Mouse (Mus musculus) thymus, postnatal 0 days (tissue): ENCODE measurements around the gene Renbp. TPM values are rescaled to one million over a fixed set of nuclear protein-coding genes. Genes with fewer than 3 reads are reported as not detected.

Experiments
- DNase-seq: peaks from one replicate; pipeline ENCODE4 v3.0.0-alpha.2; 2015; ENCODE audit warnings: low spot score
- polyA plus RNA-seq: library from polyadenylated mRNA; unstranded; fragments of >200 nt; fragmentation: Nextera tagmentation; extraction: Ambion mirVana; gene quantifications from 2 replicates; pipeline ENCODE4 v1.2.1, GENCODE M21; 2015

Renbp gene
- 43.5 and 43.7 TPM in 2 replicates for polyA plus RNA-seq

- DNase-seq = peak; percentile 51
Observed at GRCm38 (mm10) chrX:73930402-73931062, at the start of gene Renbp. Renbp (minus strand) TSS chrX:73930850.

DNA sequence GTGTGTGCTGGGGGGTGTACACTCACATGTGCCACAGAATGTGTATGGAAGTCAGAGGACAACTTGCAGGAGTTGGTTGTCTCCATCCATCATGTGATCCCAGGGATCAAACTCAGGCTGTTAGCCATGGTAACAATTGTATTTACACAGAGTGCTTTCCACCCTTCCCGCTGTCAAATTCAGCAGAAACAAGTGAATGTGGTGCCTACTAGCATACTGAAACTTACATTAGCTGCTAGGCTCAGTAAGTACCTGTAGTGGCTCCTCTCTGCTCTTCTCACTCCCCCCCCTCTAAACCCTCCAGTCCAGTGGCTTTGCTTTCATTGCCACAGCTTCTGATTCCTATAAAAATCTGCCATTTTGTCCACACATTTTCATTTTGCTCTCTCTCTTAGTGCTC, 47.1 kb upstream of the Renbp start:
- DNase-seq = no peak

DNA sequence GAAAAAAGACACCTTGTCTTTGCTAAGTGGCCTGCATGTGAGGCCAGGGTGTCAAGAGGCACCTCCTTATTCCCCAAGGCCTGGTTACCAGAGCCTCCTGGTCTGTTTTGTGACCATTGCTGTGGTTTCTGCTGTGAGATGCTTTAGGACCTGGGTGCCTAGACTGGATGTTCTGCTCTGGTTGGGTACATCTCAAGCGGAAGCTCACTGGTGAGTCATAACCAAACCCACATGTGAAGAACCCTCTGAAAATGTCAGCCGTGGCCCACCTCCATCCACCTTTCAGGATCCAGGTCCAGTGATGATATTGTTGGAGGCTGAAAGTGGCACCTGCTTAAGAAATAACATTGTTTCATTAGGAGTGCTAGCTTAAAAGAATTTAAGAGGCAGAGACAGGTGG, 45.6 kb upstream of the Renbp start:
- DNase-seq = no peak

- DNase-seq = no peak
Observed at GRCm38 (mm10) chrX:73972774-73973173, 42.1 kb upstream of the Renbp start.

GRCm38 (mm10) chrX:73970781-73971180, 40.1 kb upstream of the Renbp start:
- DNase-seq = no peak

DNA sequence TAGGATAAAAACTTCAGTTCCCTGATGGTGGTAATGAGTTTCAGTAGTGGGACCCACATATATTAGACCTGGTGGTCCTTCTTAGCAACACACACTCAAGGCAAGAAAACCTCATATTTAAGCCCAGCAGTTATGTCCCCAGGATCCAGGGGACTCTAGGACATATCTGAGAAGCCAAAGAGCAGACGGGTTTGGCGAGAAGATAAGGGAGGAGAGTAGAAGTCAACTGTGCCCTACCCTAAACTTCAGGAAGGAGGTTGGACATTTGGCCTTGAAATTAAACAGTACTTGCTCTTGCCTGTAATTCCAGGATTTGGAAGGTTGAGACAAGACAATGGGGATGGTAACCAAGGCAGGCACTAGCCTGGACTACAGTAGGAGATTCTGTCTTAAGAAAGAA, 39.1 kb upstream of the Renbp start:
- no peak for DNase-seq

DNA sequence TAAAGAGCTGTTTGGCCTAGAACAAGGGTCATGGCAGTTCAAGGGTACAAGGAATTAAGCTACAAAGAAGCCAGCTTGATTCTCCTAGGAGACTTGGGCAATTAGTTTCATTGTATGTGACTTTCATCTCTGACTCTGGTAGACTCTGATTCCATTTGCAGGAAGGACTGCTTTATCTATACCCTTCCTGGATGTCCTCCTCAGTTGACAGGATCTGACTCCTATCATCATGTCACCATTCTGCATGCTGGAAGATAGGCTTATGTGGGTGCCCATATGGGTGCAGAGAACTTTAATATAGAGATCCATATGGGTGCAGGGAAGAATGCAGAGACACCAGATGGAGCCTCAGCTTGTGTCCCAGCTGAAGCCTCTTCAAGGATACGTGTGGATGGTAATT, 38.5 kb upstream of the Renbp start:
- DNase-seq = no peak

GRCm38 (mm10) chrX:73967177-73968075, 36.8 kb upstream of the Renbp start:
- DNase-seq = peak; percentile 90

- DNase-seq = peak; percentile 86
Observed at GRCm38 (mm10) chrX:73966248-73967176, 35.9 kb upstream of the Renbp start, which contains the start of gene Hcfc1. Hcfc1 (minus strand) TSS chrX:73966357.

DNA sequence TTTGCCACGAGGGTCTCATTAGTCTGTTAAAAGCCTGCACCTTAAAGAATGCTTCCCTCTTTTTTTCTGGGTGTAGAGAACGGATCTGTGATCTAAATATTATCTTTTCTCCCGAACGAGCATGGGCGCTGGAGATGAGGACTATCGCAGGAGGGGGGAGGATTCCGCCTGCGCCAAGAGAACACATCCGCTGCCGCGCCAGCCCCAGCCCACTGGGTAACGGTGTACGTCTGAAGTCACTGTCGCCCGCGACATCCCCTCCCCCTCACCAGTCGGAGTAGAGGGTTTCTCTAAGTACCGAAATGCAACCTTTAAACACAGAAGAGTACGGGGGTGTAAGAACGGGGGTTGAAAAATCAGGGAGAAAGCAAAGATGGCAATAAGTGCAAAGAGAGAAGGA, 34.7 kb upstream of the Renbp start:
- DNase-seq = peak; percentile 66

DNA sequence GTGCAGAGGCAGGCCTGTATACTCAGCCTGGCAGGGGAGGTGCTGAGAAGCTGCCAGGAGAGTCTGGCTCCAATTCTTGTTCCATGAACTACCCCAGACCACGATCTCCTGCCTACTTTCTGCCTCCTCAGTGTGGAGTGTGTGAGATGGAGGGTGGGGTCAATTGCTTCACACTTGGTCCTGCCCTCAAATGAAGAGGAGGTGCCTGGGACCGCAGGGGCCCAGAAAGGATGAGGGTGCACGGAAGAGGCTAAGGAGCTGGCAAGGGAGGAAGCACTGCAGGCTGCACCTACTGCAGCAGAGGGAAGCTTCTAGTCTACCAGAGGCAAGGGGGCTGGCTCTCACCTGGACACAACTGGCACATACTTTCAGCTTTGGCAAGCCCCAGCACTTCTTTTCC, 33.7 kb upstream of the Renbp start:
- DNase-seq = peak; percentile 43

GRCm38 (mm10) chrX:73954988-73955387, 24.3 kb upstream of the Renbp start:
- no peak for DNase-seq

DNA sequence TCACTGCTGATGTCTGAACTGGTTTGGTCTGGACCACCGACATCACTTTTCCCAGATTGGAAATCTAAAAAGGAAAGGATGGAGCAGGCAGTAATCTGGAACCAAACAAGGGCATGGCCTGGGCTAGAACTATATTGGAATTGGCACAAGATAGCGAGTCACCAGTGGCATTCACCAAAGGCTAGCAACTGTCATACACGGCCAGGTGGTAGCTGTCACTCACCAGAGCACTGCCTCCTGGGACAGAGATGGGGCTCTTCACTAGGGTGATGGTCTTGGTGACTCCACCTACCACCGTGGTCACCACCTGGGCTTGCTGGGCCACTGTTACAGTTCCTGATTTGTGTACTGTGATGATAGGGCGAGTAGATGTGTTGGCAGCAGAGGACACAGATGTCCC, 22.0 kb upstream of the Renbp start:
- no peak for DNase-seq

DNA sequence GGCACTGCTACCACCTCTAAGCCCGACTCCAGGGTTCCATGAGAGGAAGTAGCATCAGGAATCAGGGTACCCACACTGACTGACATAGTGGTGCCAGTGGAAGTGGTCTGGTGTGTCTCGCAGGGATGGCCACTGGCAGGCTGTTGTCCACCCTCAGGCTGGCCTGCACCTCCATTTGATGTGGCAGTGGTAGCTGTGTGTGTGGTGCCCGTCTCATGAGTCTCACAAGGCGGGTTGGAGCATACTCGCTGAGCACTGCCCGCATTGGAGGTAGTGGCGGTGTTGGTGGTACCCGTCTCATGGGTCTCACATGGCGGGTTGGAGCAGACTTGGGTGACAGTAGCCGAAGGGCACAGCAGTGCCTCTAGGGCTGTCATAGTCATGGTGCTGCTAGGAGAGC, 18.7 kb upstream of the Renbp start:
- no peak for DNase-seq

DNA sequence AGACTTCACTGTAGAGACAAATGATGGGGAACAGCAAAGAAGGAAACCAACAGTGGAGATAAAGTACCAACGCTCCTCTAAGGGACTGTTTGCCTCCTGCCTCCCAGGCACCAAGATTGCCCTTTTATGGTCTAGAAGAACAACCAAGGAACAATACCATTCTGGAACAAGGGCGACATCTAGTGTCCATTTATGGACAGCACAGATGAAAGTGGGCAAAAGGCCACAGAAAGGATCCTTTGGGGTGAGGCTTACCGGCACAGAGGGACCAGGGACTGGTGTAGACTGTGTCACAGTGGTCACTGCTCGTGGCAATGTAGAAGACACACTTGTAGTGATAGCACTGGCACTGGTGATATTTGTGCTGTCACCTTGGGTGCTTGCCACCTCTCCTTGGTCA, 18.0 kb upstream of the Renbp start:
- peak; percentile 64 for DNase-seq

- no peak for DNase-seq
Observed at GRCm38 (mm10) chrX:73946896-73947295, 16.2 kb upstream of the Renbp start.

- no peak for DNase-seq
Observed at GRCm38 (mm10) chrX:73942294-73942693, 11.6 kb upstream of the Renbp start.

GRCm38 (mm10) chrX:73941860-73942259, 11.2 kb upstream of the Renbp start:
- DNase-seq = no peak

- DNase-seq = no peak
Observed at GRCm38 (mm10) chrX:73931871-73932270, 1.2 kb upstream of the Renbp start.

DNA sequence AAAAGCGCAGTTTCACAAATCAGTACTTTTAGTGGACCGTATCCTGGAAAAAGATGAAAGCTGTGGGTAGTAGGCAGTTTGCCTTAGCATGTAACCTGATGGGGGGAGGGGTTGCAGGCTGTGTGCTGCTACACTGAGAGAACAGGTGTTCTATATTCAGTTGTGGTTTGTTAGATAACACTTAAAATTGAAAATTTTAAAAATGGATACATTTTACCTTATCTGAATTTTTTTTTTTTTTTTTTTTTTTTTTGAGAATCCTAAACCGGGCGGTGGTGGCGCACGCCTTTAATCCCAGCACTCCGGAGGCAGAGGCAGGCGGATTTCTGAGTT, 8.1 kb downstream of the Renbp start:
- peak; percentile 33 for DNase-seq

DNA sequence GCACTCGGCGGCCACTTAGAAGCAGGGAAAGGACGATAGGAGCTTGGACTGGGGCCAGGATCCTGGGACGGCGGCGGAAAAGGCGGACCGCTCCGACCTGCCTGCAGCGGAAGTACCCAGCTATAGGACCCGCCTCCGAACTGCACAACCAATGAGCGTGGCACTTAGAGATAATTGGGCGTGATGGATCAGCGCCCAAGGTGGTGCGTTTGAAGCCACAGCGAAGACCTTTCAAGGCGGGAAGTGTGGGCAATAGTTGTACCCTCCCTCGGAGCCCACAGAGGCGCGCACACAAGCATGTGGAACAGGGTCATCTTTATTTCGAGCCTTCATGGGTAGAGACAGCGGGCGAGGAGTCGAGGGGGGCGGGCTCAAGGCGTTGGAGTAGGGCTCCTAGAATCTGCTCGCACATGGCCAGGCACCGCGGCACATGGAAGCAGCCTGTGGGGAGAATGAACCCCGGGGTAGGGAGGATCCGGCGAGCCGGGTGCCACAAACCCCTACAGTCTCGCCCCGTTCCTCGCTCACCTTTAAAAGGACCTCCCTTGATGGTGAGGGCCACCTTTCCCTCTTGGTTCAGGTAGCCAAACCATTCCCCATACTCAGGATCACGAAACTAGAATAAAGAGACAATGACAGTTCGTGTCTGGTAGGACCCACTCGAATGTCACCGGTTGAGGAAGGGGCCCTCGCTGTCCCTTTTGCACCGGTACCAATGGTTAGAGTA, 8.7 kb downstream of the Renbp start, which contains the start of the genes Arhgap4 and Naa10:
Arhgap4 (minus strand) TSS at position 48 of the 727 bp plus-strand sequence.
Naa10 (minus strand) TSS at position 122 of the 727 bp plus-strand sequence.
- peak; percentile 85 for DNase-seq
